Mouse (Mus musculus): ENCODE data around the gene Gm12185.
"Not testable (repeated sequence)": the region's sequence is repeated elsewhere in the genome, so short reads cannot be mapped to it uniquely, and the experiment has no call there.

Gm12185 gene

GRCm38 (mm10) chr11:48991740-48992520 lies at the start of gene Gm12185:
Gene Gm12185, minus strand, starts transcription at chr11:48992226.
- DNase-seq: not testable (repeated sequence)

GRCm38 (mm10) chr11:49012074-49012473 lies 20.0 kb upstream of the Gm12185 start:
- DNase-seq: not testable (repeated sequence)

- not testable (repeated sequence) for DNase-seq
Measured at GRCm38 (mm10) chr11:49006785-49007184, 14.8 kb upstream of the Gm12185 start.

GRCm38 (mm10) chr11:49006317-49006716 lies 14.3 kb upstream of the Gm12185 start:
- not testable (repeated sequence) for DNase-seq

- not testable (repeated sequence) for DNase-seq
Measured at GRCm38 (mm10) chr11:49000411-49000810, 8.4 kb upstream of the Gm12185 start.

- DNase-seq: not testable (repeated sequence)
Measured at GRCm38 (mm10) chr11:48994018-48994417, 2.0 kb upstream of the Gm12185 start, which contains the start of gene Tgtp1. Gene Tgtp1, minus strand, starts transcription at chr11:48994172.

GRCm38 (mm10) chr11:48993296-48993695 lies 1.3 kb upstream of the Gm12185 start:
- DNase-seq: not testable (repeated sequence)

- DNase-seq: not testable (repeated sequence)
Measured at GRCm38 (mm10) chr11:48989981-48990380, 2.0 kb downstream of the Gm12185 start.

- not testable (repeated sequence) for DNase-seq
Measured at GRCm38 (mm10) chr11:48988219-48988618, 3.8 kb downstream of the Gm12185 start.

- not testable (repeated sequence) for DNase-seq
Measured at GRCm38 (mm10) chr11:48982848-48983247, 9.2 kb downstream of the Gm12185 start.

GRCm38 (mm10) chr11:48980052-48980451 lies 12.0 kb downstream of the Gm12185 start:
- DNase-seq: not testable (repeated sequence)

- not testable (repeated sequence) for DNase-seq
Measured at GRCm38 (mm10) chr11:48979251-48979650, 12.8 kb downstream of the Gm12185 start, which contains the start of gene 9930111J21Rik1. Gene 9930111J21Rik1, minus strand, starts transcription at chr11:48979398.

- not testable (repeated sequence) for DNase-seq
Measured at GRCm38 (mm10) chr11:48978240-48978939, 13.6 kb downstream of the Gm12185 start, which contains the start of gene Olfr56. Gene Olfr56, plus strand, starts transcription at chr11:48978889.

- not testable (repeated sequence) for DNase-seq
Measured at GRCm38 (mm10) chr11:48974686-48975085, 17.3 kb downstream of the Gm12185 start.

GRCm38 (mm10) chr11:48946090-48946489 lies 45.9 kb downstream of the Gm12185 start, which contains the start of gene Psme2b:
Gene Psme2b, minus strand, starts transcription at chr11:48946190.
- not testable (repeated sequence) for DNase-seq

- not testable (repeated sequence) for DNase-seq
Measured at GRCm38 (mm10) chr11:48939286-48939685, 52.7 kb downstream of the Gm12185 start.

- not testable (repeated sequence) for DNase-seq
Measured at GRCm38 (mm10) chr11:48935291-48935690, 56.7 kb downstream of the Gm12185 start.

GRCm38 (mm10) chr11:48933923-48934322 lies 58.1 kb downstream of the Gm12185 start:
- not testable (repeated sequence) for DNase-seq

- DNase-seq: not testable (repeated sequence)
Measured at GRCm38 (mm10) chr11:48933422-48933821, 58.6 kb downstream of the Gm12185 start.

GRCm38 (mm10) chr11:48928068-48928467 lies 64.0 kb downstream of the Gm12185 start:
- not testable (repeated sequence) for DNase-seq

GRCm38 (mm10) chr11:48926437-48926836 lies 65.6 kb downstream of the Gm12185 start:
- not testable (repeated sequence) for DNase-seq

GRCm38 (mm10) chr11:48923818-48924217 lies 68.2 kb downstream of the Gm12185 start:
- DNase-seq: not testable (repeated sequence)

- no peak for DNase-seq
Measured at GRCm38 (mm10) chr11:48918380-48918779, 73.6 kb downstream of the Gm12185 start.

Measured in cerebellum, postnatal 36 days (tissue).